Mouse (Mus musculus) retina, embryonic 14.5 days (tissue): ENCODE data around the gene St6galnac5.

Experiments used
- DNase-seq: peaks from one replicate; pipeline ENCODE4 v3.0.0-alpha.2; 2015; ENCODE audit warnings: low spot score

Gene St6galnac5

DNA sequence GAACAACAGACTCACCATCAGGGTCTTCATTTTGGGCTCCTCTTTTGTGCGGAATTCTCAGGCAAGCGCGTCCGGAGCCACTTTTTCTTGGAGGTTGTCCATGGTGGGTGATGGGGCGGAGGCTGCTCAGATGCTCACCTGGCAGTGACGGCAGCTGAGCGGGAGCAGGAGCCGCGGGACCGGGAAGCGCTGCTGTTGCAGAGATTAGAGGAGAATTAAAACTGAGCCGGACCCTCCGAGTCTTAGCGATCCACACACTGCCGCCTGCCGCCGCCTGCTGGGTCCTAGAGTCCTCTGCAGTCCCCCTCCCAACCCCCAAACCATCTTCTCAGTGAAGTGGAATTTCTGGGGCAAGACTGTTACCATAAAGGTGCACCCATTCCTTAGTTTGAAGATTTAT lies at the start of gene St6galnac5:
Gene St6galnac5, minus strand, starts transcription at position 259 of the 400 bp plus-strand sequence.
- DNase-seq = peak; percentile 73

DNA sequence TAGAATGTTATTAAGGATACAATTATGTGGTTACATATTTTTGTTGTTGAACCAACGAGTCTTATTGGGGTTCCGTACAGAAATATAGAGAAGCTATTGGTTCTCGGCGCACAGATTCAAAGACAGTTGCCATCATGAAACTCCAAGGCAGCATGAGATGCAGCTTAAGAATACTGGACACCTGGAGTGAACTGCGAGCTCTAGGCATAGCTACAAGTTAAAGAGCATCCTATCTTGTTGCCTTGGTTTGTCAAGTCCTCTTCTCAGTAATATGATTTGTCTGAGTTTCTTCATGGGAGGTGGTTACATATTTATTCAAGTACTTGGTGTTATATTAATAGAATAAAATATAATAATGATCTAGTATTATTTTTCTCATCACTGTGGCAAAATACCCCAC lies 48.7 kb upstream of the St6galnac5 start:
- no peak for DNase-seq

DNA sequence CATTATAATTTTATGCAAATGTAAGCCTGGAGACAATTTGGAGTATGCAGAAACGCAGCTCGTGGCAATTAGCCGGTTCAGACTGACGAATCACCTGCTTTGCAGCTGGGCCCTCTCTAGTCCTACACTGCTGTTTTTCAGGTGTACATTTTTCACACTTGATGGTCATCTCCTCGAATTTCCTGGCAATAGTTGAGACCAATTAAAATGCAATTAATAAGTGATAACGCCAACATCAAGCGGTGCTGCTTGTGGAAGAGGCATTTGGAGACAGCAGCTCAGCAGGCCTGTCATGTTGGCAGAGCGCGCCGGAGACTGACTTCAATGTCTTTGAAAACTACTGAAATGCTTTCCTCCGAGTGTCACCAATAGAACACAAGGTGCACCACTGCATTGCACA lies 42.0 kb upstream of the St6galnac5 start:
- no peak for DNase-seq

DNA sequence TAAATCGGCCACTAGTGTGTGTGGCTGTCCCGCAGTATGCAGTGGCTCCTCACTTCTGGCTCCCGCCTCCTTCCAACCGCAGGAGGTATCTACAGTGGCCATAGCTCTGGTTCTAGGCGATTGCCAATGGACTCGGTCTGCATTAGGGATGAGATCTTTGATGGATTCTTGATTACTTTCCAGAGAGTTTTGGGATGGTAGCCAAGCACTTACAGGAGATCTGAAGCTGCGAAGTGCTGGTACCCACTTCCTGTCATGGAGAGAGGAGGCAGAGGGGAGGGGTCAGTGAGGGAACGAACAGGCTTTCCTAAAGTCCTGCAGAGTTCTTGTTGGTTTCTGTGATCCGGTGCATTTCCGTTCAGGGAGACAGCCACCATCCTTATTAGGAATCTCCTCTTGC lies 36.0 kb upstream of the St6galnac5 start:
- peak; percentile 42 for DNase-seq

DNA sequence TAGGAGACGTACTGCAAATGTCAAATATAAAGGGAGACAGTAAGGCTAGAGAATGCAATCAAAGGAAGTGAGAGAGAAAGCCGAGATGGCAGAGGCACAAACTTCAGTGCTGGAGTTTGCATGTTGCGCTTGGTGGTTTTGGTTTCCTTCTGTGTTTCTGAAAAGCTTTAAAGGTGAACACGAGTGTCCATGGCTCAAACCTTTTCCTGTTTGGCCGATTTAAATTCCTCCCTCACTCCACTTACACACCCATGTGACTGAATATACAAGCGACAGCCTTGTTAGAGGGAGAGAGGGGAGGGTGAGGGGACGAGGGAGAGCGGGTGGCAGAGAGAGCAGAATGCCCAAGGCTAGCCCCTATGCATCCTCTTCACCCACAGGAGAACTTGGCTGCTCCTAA lies 34.3 kb upstream of the St6galnac5 start:
- no peak for DNase-seq

DNA sequence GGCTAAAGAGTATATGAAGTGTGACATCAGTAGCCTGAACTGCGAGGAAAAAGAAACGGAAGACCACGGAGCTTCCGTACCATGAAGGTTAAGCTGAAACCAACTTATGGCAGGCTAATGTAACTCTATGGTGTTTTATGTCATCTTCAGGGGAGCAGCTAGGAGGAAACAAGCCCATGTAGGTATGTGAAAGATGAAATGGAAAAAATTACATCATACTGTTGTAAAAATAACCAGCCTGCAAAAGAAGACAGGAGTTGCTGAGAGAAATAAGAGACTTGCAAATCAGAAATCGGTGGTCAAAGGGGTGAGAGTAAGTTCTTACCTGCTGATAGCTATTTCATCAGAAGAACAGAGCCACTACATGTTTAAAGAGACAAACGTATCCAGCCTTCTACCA lies 24.8 kb upstream of the St6galnac5 start:
- no peak for DNase-seq

DNA sequence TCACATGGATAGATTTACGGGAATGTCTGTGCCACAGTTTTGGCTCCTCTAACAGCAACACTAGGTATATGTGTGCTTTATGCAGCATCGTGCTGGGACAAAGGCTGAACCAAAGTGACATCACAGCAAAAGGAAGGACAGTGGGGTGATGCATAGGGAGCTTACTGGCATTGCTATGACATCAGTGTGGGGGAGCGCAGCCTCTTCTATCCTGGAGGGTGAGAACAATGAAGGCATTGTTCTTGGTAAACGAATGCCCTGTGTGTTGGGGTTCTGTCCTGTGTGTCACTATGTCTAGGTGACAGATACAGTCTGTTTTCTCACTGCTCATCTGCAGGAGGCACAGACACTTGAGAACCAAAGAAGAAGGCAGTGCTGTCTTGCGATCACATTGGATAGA lies 16.9 kb upstream of the St6galnac5 start:
- no peak for DNase-seq

DNA sequence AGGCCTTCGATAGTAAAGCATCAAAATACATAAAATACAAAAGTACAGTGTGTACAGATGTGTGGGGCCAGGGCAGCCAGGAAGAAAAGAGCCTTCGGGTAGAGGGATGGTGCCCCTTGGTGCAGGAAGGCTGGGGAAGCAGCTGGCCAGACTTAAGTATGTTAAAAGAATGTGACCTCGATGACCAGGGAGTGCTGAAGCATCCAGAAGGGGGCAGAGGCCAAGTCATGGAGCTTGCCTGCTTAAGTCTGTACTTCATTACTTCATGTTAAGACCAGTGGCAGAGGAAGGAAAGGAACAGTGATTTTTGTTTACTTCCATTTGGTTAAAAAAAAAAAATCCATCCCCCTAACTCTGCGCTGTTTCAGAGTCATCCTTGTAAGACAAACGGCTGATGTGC lies 16.1 kb upstream of the St6galnac5 start:
- no peak for DNase-seq

DNA sequence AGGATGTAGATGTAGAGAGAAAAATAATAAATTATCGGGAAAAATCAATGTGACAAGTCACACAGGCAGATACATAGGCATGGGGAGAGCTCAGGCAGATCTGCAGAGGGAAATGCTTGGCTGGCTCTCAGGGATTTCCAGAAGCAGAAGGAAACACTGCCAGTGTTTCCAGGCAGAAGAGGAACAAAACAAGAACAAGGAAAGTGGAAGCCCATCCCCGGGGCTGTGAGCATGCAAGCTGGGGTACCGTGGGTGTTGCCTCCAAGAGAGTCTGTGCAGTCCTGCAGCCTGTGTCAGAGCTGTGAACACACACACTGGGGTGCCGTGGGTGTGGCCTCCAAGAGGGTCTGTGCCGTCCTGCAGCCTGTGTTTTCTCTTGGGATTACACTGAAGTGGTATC lies 11.6 kb upstream of the St6galnac5 start:
- no peak for DNase-seq

DNA sequence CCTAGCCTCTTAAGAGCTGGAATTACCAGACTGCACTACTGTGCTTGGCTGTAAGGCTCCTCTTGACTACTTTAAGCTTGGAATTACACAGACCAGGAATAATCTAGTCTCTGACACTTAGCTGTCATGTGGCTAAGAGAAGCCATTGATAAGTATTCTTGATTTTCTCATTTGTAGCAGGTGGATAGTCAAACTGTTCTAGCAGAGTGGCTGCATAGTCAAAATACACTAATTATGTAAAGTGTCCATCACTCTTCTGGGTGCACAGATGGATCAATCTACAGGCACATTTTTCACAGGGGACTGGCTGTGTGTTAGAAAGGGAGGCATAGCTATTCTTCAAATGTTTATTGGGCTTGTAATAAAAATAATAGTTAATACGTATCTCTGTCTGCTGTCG lies 8.7 kb upstream of the St6galnac5 start:
- DNase-seq = no peak

DNA sequence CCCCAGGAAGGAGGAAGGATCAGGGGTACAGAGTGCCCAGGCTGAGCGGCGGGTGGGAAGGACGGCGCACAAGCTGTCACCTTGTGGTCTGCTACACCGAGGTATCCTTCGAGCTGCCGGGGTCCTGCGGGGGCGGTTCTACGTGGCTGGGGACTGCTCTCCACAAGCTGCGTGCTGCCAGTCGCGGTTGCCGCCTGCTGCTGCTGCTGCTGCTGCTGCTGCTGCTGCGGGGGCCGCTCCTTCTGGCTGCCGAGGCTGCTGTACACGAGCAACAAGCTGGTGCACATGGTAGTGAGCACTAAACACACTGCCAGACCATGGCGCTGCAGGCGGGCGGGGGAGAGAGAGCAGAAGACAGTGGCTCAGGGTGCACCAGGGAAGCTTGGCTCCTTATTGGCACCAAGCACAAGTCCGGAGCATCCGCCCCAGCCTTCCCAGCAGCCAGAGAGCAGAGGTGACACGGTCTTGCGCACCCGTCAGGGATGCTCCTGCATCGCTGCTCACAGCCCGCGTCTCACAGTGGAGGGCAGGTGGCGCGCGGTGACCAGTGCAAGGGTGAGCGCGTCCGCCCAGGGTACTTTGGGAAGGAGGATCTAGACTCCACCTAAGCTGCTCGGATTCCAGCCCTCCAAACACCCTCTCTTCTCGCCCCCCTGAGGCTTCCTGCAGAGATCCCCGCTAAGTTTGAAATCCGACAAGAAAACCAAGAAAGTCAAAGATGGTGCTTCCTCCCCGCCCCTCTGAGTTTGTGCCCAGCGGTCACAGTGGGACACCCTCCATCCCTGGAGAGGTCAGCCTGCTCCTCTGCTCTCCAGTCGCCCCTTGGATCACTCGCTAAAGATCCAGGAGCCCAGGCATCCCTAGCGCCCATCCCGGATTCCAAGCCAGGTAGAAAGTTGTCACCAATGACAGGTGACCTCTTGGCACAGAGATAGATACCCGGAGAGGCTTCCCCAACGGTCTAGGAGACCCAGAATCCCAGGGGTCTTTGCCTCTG lies 770 bp downstream of the St6galnac5 start:
- peak; percentile 58 for DNase-seq

DNA sequence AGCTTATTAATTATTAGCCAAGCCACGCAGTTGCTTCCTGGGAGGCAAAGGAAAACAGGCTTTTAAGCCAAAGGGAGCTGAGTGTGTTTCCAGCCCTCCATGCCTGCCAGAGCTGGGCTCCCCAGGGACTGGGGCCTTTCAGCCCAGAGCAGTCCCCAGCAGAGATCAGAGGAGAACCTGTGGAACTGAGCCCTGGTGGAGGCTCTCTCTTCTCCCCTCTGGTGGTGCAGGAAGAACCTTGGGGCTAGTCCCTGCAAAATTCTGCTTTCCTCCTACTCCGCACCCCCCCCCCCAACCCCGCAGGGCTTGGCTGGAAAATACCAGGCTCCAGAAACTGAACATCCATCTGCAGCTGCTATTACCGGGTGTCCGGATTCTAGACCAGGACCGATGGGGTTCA lies 1.6 kb downstream of the St6galnac5 start:
- peak; percentile 20 for DNase-seq

DNA sequence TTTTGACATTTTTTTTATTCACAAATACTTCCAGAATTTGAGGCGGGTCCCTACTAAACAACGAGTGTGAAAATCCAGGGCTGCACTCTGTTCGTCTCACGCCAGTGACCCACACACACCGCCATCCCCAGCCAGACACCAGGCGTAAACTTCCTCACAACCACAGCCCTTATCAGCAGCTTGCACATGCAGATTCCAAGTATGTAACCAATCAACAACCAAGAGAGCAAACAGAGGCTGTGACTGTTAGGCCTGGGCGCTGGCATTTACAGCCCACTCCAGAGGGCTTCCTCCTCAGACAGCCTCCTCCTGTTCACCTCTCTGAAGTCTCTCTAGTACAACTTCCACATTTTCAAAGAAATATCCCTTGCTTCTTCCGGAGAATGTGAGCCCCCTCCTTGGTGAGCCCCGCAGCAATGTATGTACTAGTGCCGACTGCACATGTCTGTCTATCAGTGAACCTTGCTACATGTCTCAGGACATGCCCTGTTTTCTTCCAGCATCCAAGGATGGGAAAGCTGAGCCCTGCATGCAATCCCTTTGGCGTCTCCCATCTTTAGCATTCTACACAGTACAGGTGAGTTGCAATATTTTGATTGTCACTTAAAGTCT lies 2.5 kb downstream of the St6galnac5 start:
- DNase-seq = no peak

DNA sequence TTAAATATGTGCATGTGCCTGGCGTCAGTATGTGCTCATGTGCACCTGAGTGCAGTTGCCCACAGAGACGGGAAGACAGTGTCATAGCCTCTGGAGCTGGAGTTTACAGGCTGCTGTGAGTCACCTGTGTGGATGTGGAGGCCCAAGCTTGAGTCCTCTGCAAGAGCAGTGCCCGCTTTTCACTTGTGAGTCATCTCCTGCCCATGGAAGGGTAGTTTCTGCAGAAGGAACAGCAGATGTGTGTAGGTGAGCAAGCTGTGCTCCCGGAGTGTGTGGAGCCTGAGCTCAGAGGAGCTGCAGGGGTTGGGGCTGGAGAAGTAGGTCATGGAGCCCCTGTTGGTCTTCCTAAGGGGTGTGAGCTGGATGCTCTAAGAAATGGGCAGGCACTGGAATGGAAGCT lies 10.7 kb downstream of the St6galnac5 start:
- DNase-seq = no peak

DNA sequence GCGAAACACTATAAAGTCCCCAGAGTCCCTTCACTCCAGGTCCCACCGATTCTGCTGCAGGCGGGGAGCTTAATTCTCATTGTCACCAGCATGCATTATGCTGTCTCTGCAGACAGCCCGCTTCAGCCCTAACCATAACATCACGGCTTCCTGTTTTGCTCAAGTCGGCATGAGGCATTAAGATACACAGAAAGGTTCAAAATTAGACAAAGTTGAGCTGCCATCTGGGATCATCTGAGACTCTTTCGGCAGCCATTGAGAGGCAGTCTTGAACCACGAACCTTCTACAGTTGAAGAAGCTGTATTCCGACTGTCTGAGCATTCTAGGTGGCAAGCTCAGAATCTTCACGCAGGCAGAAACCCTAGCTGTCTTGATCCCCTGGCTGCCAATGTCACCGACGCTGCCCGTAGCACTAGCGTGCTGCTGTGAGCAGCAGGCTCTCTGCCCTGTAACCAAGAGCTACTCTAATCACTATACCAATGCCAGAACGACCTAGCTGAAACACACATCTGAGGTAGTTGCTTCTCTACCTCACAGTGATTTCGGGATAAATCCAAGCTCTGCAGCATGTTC lies 12.2 kb downstream of the St6galnac5 start:
- no peak for DNase-seq

DNA sequence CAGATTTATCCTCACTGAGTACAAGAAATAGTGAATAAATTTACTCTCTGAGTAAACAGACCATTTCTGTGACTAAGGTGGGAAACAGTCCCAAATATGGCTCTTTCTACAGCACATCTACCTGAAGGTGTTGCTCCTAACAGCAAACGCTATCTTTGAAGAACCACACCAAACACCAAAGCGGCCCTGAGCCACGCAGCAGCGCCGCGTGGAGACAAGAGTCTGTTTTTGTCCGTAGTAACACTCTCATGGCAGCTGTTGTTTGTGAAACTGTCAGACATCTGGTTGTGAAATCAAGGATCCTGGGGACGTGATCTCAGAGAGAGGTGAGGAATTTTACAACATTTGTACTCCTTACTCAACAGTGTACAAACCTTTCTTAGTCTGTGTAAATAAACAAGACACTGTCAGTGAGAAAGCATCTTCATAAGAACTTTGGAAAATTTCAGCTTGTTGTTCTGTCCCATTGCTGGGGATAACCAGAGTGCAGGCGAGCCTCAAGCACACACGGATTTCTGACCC lies 20.1 kb downstream of the St6galnac5 start:
- no peak for DNase-seq

DNA sequence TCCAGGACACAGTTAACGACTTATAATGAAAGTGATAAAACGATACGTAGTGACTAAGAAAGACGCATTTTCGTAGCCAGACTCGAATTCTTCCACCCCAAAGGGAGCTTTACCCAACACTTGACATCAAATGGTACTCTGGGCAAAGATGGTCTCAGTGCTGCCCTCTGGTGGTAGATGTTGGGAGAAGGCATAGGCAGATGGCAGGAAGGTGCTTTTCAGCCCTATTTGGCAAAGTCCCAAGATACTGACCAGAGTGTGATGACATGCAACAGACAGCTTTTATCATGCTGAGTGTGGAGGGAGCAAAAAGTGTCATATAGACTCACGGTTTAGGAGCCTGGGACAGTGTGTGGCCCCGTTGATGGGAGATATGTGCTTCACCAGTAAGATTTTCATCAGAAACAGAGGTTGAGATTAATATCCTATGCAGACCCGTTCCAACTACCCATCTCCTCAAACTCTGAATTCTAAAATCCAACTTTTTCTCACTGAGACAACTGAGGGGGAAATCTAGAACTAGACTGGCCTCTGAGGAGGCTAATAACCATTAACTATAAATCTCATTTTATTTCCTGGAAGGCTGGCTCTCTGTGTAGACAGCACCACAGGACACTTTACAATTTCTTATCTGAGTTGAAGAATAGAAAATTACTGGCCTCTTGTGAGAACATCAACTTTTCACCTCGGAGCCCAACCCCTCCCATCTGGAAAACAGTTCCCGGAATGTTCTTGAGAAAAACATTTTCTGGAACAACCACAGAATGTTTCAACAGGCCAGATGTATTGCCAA lies 23.5 kb downstream of the St6galnac5 start:
- DNase-seq = peak; percentile 81

DNA sequence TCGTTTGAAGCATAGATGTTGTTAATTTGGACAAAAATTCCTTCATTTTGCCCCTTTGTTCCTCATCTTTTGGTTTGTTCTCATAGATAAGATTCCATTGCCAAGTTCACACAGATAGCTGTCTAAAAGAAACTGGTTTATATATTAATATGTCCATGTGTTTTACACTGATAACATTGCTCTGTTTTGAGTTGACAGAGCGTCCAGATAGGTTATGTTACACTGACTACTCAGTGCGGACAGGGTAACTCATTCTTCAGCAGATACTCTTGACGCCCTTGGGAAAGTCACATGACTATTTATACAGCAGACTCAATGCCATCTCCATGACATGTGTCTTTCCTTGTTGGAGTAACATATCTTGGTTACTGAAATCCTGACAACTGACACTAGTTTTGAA lies 25.3 kb downstream of the St6galnac5 start:
- no peak for DNase-seq

DNA sequence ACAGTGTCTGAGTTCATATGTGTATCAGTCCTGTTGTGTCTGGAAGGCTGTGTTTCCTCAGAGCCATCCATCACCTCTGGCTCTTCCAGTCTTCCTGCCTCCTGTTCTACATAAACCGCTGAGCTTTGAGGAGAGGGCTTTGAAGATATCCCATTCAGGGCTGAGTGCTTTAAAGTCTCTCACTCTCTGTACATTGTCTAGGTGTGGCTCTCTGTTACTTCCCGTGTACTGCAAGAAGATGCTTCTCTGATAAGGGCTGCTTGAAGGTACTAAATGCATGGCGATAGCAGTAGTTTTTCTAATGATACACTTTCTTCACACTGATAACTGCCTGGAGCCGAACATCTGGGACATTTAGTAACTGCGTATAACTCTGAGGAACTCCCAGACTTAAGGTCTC lies 26.0 kb downstream of the St6galnac5 start:
- DNase-seq = no peak

DNA sequence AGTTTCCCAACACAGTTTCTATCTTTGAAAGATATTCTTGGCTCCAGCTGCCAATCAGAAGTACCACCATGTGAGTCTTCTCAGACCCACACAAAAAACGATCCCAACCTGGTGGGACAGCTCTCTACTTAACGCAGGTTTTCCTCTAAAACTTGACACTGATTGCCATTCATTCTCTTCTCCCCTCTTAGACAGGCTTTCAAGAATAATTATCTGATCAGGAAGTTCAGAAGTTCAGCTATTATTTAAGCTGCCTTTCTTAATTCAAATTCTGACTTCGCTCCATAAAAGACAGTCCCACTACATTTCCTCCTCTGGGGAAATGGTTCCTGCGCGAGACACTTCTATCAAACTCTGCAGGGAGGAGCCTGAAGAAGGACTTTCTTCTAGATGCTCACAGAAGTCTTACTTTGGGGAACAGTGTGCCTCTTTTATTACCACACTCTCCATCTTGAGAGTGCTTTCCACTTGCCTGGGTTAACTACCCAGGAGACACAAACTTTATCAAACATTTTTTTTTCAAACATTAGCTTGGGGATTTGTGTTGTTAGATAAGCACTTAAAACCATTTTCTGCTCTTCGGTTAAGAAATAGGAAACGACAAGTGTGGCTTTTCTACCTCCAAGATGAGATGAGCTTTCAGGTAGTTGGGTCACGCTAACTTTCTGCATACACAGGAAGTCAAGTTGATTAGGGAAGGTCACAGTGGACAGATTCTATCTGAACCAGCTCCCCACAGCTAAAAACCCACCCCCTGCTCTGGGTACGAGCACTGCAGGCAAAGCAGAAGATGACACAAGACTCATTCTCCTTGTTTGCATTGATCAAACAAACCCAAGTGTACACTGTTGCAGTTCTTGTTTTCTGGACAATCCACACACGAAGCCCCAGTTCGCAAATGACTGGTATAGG lies 30.2 kb downstream of the St6galnac5 start:
- no peak for DNase-seq

DNA sequence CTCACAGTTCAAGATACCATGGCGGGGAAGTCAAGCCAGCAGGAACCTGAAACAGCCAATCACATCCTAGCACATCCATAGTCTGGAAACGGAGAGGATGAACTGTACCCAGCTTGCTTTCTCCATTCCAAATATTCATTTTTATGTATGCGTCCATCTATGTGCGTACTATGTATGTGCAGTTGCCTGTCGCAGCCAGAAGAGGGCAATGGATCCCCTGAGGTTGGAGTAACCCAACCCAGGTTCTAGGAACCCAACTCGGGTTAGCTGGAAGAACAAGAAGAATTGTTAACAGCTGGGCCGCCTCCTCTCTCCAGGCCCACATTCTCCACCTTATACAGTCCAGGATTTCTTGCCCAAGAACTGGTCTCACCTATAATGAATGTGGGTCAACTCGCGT lies 31.1 kb downstream of the St6galnac5 start:
- no peak for DNase-seq
